Mouse (Mus musculus) kidney, embryonic 16.5 days (tissue): ENCODE measurements around the gene Dach2. TPM values are rescaled to one million over a fixed set of nuclear protein-coding genes. Genes with fewer than 3 reads are reported as not detected.

ENCODE experiments used
- ATAC-seq: fragments of 200-750 bp; cut with Nextera tagmentation; 2 replicates; pipeline ENCODE4 v1.8.0; 2017; ENCODE audit warnings: moderate TSS enrichment; ENCODE audit not compliant: low FRiP score, low TSS enrichment
- H3K27ac ChIP-seq: fragments of 300-500 bp; sonication (generic); 2 replicates; pipeline ENCODE4 v1.5.1; 2014; ENCODE audit warnings: low read length
- H3K27me3 ChIP-seq: fragments of 300-500 bp; sonication (generic); 2 replicates; pipeline ENCODE4 v1.6.1; 2014; ENCODE audit warnings: low read length, control low read depth, mixed read lengths; ENCODE audit not compliant: insufficient read depth
- H3K36me3 ChIP-seq: fragments of 300-500 bp; sonication (generic); 2 replicates; pipeline ENCODE4 v1.6.1; 2014; ENCODE audit warnings: low read length, control low read depth, mixed read lengths; ENCODE audit not compliant: insufficient read depth
- H3K4me1 ChIP-seq: fragments of 300-500 bp; sonication (generic); 2 replicates; pipeline ENCODE4 v1.6.1; 2014; ENCODE audit warnings: low read length, control low read depth, mixed read lengths; ENCODE audit not compliant: insufficient read depth
- H3K4me2 ChIP-seq: fragments of 300-500 bp; sonication (generic); replicated peaks from 2 replicates; pipeline ENCODE4 v1.6.1; 2014; ENCODE audit warnings: low read depth, low read length
- H3K4me3 ChIP-seq: fragments of 300-500 bp; sonication (generic); 2 replicates; pipeline ENCODE4 v1.5.1; 2014; ENCODE audit warnings: mild to moderate bottlenecking, low read length
- H3K9ac ChIP-seq: fragments of 300-500 bp; sonication (generic); replicated peaks from 2 replicates; pipeline ENCODE4 v1.6.1; 2014; ENCODE audit warnings: low read length
- H3K9me3 ChIP-seq: fragments of 300-500 bp; sonication (generic); 2 replicates; pipeline ENCODE4 v1.6.1; 2016; ENCODE audit warnings: low read length, control low read depth
- WGBS: fragments of 180-500 bp; shearing (Covaris S2); extraction: QIAGEN DNeasy Blood & Tissue Kit; methylation state at CpG from one replicate; pipeline ENCODE4 v1.1.7; 2014; 5-methylcytosine and 5-hydroxymethylcytosine counted together
- polyA plus RNA-seq: library from polyadenylated mRNA; unstranded; fragments of >200 nt; fragmentation: Nextera tagmentation; extraction: Ambion mirVana; gene quantifications from 2 replicates; pipeline ENCODE4 v1.2.1, GENCODE M21; 2015

Dach2 gene
- polyA plus RNA-seq, 1 experiment from 2014 or later: 9.9 TPM

- H3K36me3 ChIP-seq: no peaks in the 10 kb centered on the region
- ATAC-seq: no peak
- no peaks in the 10 kb centered on the region for H3K27me3 ChIP-seq
- no peak overlapping the region for H3K4me2 ChIP-seq
- H3K4me3 ChIP-seq: no peak overlapping the region
- no peaks in the 10 kb centered on the region for H3K4me1 ChIP-seq
- 57% methylated on average over 3 of the region's 3 CpGs for WGBS
- H3K9me3 ChIP-seq: no peaks in the 10 kb centered on the region
- no peak overlapping the region for H3K9ac ChIP-seq
- no peak overlapping the region for H3K27ac ChIP-seq
Measured at GRCm38 (mm10) chrX:113545106-113545505, 247.8 kb downstream of the Dach2 start.

- H3K9ac ChIP-seq: no peak overlapping the region
- H3K27ac ChIP-seq: no peak overlapping the region
- H3K4me3 ChIP-seq: no peak overlapping the region
- H3K36me3 ChIP-seq: no peaks in the 10 kb centered on the region
- WGBS: 78% methylated on average over 2 of the region's 2 CpGs
- H3K4me2 ChIP-seq: no peak overlapping the region
- no peak for ATAC-seq
- H3K9me3 ChIP-seq: no peaks in the 10 kb centered on the region
- no peaks in the 10 kb centered on the region for H3K4me1 ChIP-seq
- H3K27me3 ChIP-seq: no peaks in the 10 kb centered on the region
Measured at GRCm38 (mm10) chrX:113563897-113564296, 266.6 kb downstream of the Dach2 start.

GRCm38 (mm10) chrX:113666069-113666468 lies 368.8 kb downstream of the Dach2 start:
- H3K27me3 ChIP-seq: no peaks in the 10 kb centered on the region
- no peak overlapping the region for H3K27ac ChIP-seq
- no peak overlapping the region for H3K4me2 ChIP-seq
- H3K4me3 ChIP-seq: no peak overlapping the region
- no peak for ATAC-seq
- H3K9ac ChIP-seq: no peak overlapping the region
- H3K4me1 ChIP-seq: no peaks in the 10 kb centered on the region
- H3K36me3 ChIP-seq: no peaks in the 10 kb centered on the region
- no peaks in the 10 kb centered on the region for H3K9me3 ChIP-seq

- 63% methylated on average over 2 of the region's 2 CpGs for WGBS
- Histone ChIP-seq H3K27ac (no peak overlapping the region), H3K36me3 (no peaks in the 10 kb centered on the region), H3K4me2 (no peak overlapping the region), H3K4me1 (no peaks in the 10 kb centered on the region), H3K9ac (no peak overlapping the region), H3K27me3 (no peaks in the 10 kb centered on the region), H3K9me3 (no peaks in the 10 kb centered on the region), H3K4me3 (no peak overlapping the region)
- ATAC-seq: no peak
Measured at GRCm38 (mm10) chrX:113687163-113687562, 389.9 kb downstream of the Dach2 start.

- H3K4me3 ChIP-seq: no peak overlapping the region
- WGBS: 76% methylated on average over 2 of the region's 2 CpGs
- ATAC-seq: no peak
- no peak overlapping the region for H3K4me2 ChIP-seq
- H3K27me3 ChIP-seq: no peaks in the 10 kb centered on the region
- no peaks in the 10 kb centered on the region for H3K36me3 ChIP-seq
- H3K27ac ChIP-seq: no peak overlapping the region
- no peak overlapping the region for H3K9ac ChIP-seq
- no peaks in the 10 kb centered on the region for H3K9me3 ChIP-seq
- H3K4me1 ChIP-seq: no peaks in the 10 kb centered on the region
Measured at GRCm38 (mm10) chrX:113712363-113712762, 415.1 kb downstream of the Dach2 start.

- no peak overlapping the region for H3K4me2 ChIP-seq
- no peak overlapping the region for H3K4me3 ChIP-seq
- no peak for ATAC-seq
- H3K9ac ChIP-seq: no peak overlapping the region
- no peaks in the 10 kb centered on the region for H3K27me3 ChIP-seq
- H3K36me3 ChIP-seq: no peaks in the 10 kb centered on the region
- H3K27ac ChIP-seq: no peak overlapping the region
- H3K4me1 ChIP-seq: no peaks in the 10 kb centered on the region
- no peaks in the 10 kb centered on the region for H3K9me3 ChIP-seq
Measured at GRCm38 (mm10) chrX:113724124-113724523, 426.8 kb downstream of the Dach2 start.

GRCm38 (mm10) chrX:113747122-113747521 lies 449.8 kb downstream of the Dach2 start:
- no peak for ATAC-seq
- Histone ChIP-seq H3K27me3 (no peaks in the 10 kb centered on the region), H3K4me3 (no peak overlapping the region), H3K36me3 (no peaks in the 10 kb centered on the region), H3K4me2 (no peak overlapping the region), H3K9ac (no peak overlapping the region), H3K9me3 (no peaks in the 10 kb centered on the region), H3K4me1 (no peaks in the 10 kb centered on the region), H3K27ac (no peak overlapping the region)

- Histone ChIP-seq H3K4me3 (no peak overlapping the region), H3K9me3 (no peaks in the 10 kb centered on the region)
- 46% methylated on average over 1 of the region's 1 CpGs for WGBS
Measured at GRCm38 (mm10) chrX:113792264-113792663, 495.0 kb downstream of the Dach2 start.

GRCm38 (mm10) chrX:113810369-113810768 lies 513.1 kb downstream of the Dach2 start:
- Histone ChIP-seq H3K9me3 (no peaks in the 10 kb centered on the region), H3K4me1 (no peaks in the 10 kb centered on the region), H3K4me3 (no peak overlapping the region), H3K36me3 (no peaks in the 10 kb centered on the region), H3K27me3 (no peaks in the 10 kb centered on the region), H3K27ac (no peak overlapping the region), H3K9ac (no peak overlapping the region), H3K4me2 (no peak overlapping the region)
- no peak for ATAC-seq

More at GRCm38 (mm10) chrX:113792264-113792663, 495.0 kb downstream of the Dach2 start:
- H3K9ac ChIP-seq: no peak overlapping the region
- ATAC-seq: no peak
- no peaks in the 10 kb centered on the region for H3K4me1 ChIP-seq
- no peak overlapping the region for H3K4me2 ChIP-seq
- no peaks in the 10 kb centered on the region for H3K36me3 ChIP-seq
- no peak overlapping the region for H3K27ac ChIP-seq
- H3K27me3 ChIP-seq: no peaks in the 10 kb centered on the region

- Histone ChIP-seq H3K4me2 (no peak overlapping the region), H3K4me1 (no peaks in the 10 kb centered on the region), H3K9ac (no peak overlapping the region), H3K27ac (no peak overlapping the region), H3K4me3 (no peak overlapping the region), H3K9me3 (no peaks in the 10 kb centered on the region), H3K36me3 (no peaks in the 10 kb centered on the region), H3K27me3 (no peaks in the 10 kb centered on the region)
- ATAC-seq: no peak
- WGBS: 40% methylated on average over 1 of the region's 1 CpGs
Measured at GRCm38 (mm10) chrX:113826810-113827209, 529.5 kb downstream of the Dach2 start.

- ATAC-seq: no peak
- 96% methylated on average over 1 of the region's 1 CpGs for WGBS
Measured at GRCm38 (mm10) chrX:113833062-113833461, 535.8 kb downstream of the Dach2 start.

More at GRCm38 (mm10) chrX:113833062-113833461, 535.8 kb downstream of the Dach2 start:
- Histone ChIP-seq H3K4me2 (no peak overlapping the region), H3K9ac (no peak overlapping the region), H3K36me3 (no peaks in the 10 kb centered on the region), H3K27me3 (no peaks in the 10 kb centered on the region), H3K27ac (no peak overlapping the region), H3K9me3 (no peaks in the 10 kb centered on the region), H3K4me1 (no peaks in the 10 kb centered on the region), H3K4me3 (no peak overlapping the region)
